Mouse (Mus musculus) hindbrain, postnatal 0 days (tissue): Measurements from ENCODE around the gene Rnls. TPM values are rescaled to one million over a fixed set of nuclear protein-coding genes. Genes with fewer than 3 reads are reported as not detected.

ENCODE experiments used
- ATAC-seq: fragments of 200-750 bp; cut with Nextera tagmentation; 2 replicates; pipeline ENCODE4 v1.8.0; 2017; ENCODE audit warnings: mild to moderate bottlenecking, moderate TSS enrichment, moderate library complexity
- DNase-seq: peaks from one replicate; pipeline ENCODE4 v3.0.0-alpha.2; 2015; ENCODE audit warnings: low spot score
- H3K27ac ChIP-seq: fragments of 300-500 bp; sonication (generic); 2 replicates; pipeline ENCODE4 v1.5.1; 2014; ENCODE audit warnings: mild to moderate bottlenecking
- H3K27me3 ChIP-seq: fragments of 300-500 bp; sonication (generic); 2 replicates; pipeline ENCODE4 v1.6.1; 2014; ENCODE audit warnings: low read length, mixed read lengths; ENCODE audit not compliant: insufficient read depth
- H3K36me3 ChIP-seq: fragments of 300-500 bp; sonication (generic); 2 replicates; pipeline ENCODE4 v1.6.1; 2014; ENCODE audit warnings: low read length, mixed read lengths; ENCODE audit not compliant: insufficient read depth
- H3K4me1 ChIP-seq: fragments of 300-500 bp; sonication (generic); 2 replicates; pipeline ENCODE4 v1.6.1; 2014; ENCODE audit warnings: antibody characterized with exemption, low read length, mixed read lengths; ENCODE audit not compliant: insufficient read depth
- H3K4me2 ChIP-seq: fragments of 300-500 bp; sonication (generic); 2 replicates; pipeline ENCODE4 v1.6.1; 2014; ENCODE audit warnings: low read depth, mild to moderate bottlenecking, low read length, moderate library complexity, mixed read lengths
- H3K4me3 ChIP-seq: fragments of 300-500 bp; sonication (generic); 2 replicates; pipeline ENCODE4 v1.5.1; 2014; ENCODE audit warnings: low read length
- H3K9ac ChIP-seq: fragments of 300-500 bp; sonication (generic); replicated peaks from 2 replicates; pipeline ENCODE4 v1.6.1; 2014; ENCODE audit warnings: mild to moderate bottlenecking, low read length, moderate library complexity, mixed read lengths
- H3K9me3 ChIP-seq: fragments of 300-500 bp; sonication (generic); 2 replicates; pipeline ENCODE4 v1.6.1; 2016; ENCODE audit warnings: low read length, mixed read lengths
- CTCF ChIP-seq: IDR thresholded peaks from 2 replicates; pipeline ENCODE4 v1.5.1; 2016; ENCODE audit warnings: antibody characterized with exemption, control low read depth, low read depth
- WGBS: fragments of 180-500 bp; shearing (Covaris S2); extraction: QIAGEN DNeasy Blood & Tissue Kit; methylation state at CpG from one replicate; pipeline ENCODE4 v1.1.7; 2014; 5-methylcytosine and 5-hydroxymethylcytosine counted together
- polyA plus RNA-seq: library from polyadenylated mRNA; unstranded; fragments of >200 nt; fragmentation: Nextera tagmentation; extraction: Ambion mirVana; gene quantifications from 2 replicates; pipeline ENCODE4 v1.2.1, GENCODE M21; 2015
- total RNA-seq: library from RNA; depleted of rRNA; stranded (reverse); fragments of >200 nt; gene quantifications from 2 replicates; pipeline ENCODE4 v1.2.3, GENCODE M21; 2014

The Rnls gene
- total and polyA plus RNA-seq, 2 experiments from 2014 or later, result 3.3 to 9.8 TPM

DNA sequence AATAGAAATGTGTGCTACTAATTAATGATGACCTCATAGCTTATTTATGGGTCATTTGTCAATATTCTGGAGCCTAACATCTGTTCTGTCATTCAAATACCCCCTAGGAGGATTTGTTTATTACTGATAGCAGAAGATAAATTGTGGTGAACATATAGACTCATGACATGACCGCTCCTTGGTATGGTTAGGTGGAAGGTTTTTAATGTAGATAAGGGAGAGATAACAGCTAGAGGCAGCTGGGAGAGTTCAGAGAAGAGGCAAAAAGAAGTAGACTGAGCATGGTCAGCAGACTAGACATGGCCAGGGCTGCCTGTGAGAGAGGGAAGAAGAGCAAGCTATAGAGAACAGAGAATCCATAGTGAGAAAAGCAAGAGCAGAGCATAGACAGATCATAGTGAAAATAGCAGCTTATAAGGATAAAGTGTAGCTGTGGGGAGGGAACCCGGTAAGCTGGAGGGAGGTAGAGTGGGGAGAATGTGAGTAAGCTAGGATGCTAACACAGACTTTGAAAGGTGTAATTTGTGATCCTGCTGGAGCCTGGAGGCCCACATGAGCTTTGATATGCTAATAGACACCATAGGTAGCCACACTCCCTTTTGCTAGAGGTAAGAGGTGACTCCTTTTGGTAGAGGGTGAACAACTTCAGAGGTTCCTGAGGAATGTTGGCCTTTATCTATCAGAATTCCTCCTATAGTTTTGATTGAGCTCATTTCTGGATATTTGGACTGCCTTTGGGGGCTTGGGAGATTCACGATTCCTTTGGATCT, 127.7 kb downstream of the Rnls start:
- Histone ChIP-seq H3K4me1 (no peaks in the 10 kb centered on the region), H3K36me3 (no peaks in the 10 kb centered on the region)
- no peak for TF ChIP-seq CTCF

DNA sequence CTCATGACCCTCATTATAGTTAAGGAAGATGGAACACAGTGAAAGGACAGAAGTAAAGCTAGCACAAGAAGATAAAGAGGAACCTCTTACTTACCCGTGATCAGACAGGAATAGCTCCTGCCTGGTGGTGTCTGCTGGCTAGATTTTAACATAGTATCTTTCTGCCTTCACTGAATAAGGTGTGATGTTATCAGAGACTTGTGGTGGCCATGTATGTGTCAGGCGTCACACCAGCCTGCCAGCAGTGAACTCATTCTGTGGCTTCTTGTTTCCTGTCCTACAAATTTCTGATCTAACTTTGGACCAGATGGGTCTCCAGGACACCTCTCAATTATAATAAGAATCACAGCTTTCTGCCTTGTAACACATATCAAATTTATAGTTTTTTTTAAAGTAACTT, 129.7 kb downstream of the Rnls start:
- Histone ChIP-seq H3K36me3 (no peaks in the 10 kb centered on the region), H3K27me3 (no peaks in the 10 kb centered on the region), H3K27ac (no peak overlapping the region), H3K9me3 (no peaks in the 10 kb centered on the region), H3K4me2 (no peak overlapping the region), H3K4me3 (no peak overlapping the region), H3K4me1 (no peaks in the 10 kb centered on the region), H3K9ac (no peak overlapping the region)
- DNase-seq, result no peak
- WGBS, result 78% methylated on average over 2 of the region's 2 CpGs
- ATAC-seq, result no peak
- TF ChIP-seq CTCF, result no peak

More for the DNA sequence above, 127.7 kb downstream of the Rnls start:
- H3K27me3 ChIP-seq, result no peaks in the 10 kb centered on the region
- H3K4me2 ChIP-seq, result no peak overlapping the region
- no peak overlapping the region for H3K27ac ChIP-seq
- DNase-seq (no peak), ATAC-seq (no peak)
- no peak overlapping the region for H3K9ac ChIP-seq
- no peaks in the 10 kb centered on the region for H3K9me3 ChIP-seq
- H3K4me3 ChIP-seq, result no peak overlapping the region
- WGBS, result 53% methylated on average over 3 of the region's 3 CpGs

DNA sequence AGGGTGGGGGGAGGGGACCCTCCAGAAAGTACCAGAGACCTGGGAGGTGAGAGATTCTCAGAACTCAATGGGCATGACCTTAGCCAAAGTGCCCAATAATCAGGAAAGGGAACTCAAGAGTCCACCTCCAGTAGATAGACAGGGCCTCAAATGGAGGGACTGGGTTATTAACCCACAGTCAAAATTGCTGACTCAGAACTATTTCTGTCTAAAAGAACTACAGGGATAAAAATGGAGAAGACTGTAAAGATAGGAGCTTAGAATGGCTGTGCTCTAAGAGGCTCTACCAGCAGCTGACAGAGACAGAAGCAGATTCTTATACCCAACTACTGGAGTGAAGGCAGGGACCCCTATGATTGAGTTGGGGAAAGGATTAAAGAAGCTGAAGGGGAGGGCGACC, 132.9 kb downstream of the Rnls start:
- no peak overlapping the region for H3K4me2 ChIP-seq
- no peak overlapping the region for H3K4me3 ChIP-seq
- H3K9ac ChIP-seq, result no peak overlapping the region
- ATAC-seq (no peak), DNase-seq (no peak)
- 93% methylated on average over 1 of the region's 1 CpGs for WGBS
- no peaks in the 10 kb centered on the region for H3K9me3 ChIP-seq
- H3K36me3 ChIP-seq, result no peaks in the 10 kb centered on the region
- no peaks in the 10 kb centered on the region for H3K4me1 ChIP-seq
- no peak for TF ChIP-seq CTCF
- H3K27me3 ChIP-seq, result no peaks in the 10 kb centered on the region
- no peak overlapping the region for H3K27ac ChIP-seq

DNA sequence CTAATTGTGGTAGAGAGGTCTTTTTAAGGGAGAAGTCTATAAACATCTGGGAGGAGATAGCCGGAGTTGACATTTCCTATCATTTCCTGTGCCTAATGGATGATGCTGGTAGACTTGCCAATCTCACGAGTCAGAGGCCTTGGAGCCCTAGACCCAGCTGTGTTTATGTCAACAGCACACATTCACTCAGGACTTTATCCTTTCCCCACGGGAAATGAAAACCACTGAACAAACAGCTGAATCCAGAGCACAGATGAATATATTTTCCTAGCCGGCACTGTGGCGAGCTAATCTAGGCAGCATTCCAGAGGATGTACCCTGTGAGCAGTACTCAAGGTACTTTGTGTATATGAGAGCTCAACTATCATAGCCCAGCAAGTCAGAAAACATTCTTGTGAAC, 138.2 kb downstream of the Rnls start:
- DNase-seq (no peak), ATAC-seq (no peak)
- no peak for TF ChIP-seq CTCF
- 65% methylated on average over 5 of the region's 5 CpGs for WGBS
- Histone ChIP-seq H3K4me1 (no peaks in the 10 kb centered on the region), H3K4me2 (no peak overlapping the region), H3K4me3 (no peak overlapping the region), H3K27ac (no peak overlapping the region), H3K27me3 (no peaks in the 10 kb centered on the region), H3K9me3 (no peaks in the 10 kb centered on the region), H3K9ac (no peak overlapping the region), H3K36me3 (no peaks in the 10 kb centered on the region)

DNA sequence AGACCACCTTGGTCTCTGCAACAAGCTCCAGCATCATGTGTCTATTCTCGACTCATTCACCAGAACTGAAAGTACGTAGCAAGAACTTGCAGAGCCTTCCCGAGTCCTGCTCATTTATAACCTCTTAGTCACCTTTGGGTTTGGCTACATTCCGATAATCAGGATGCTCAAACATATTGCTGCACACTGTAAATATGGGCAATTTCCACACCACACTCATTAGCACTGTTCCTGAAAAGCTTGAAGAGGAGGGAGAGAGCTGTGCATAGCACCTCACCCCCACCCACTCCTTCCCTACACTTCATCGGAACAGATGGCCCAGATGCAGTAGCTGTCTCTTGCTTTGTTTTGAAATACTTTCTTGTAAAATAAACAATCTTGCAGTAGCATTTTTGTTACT, 139.9 kb downstream of the Rnls start:
- no peak for TF ChIP-seq CTCF
- H3K36me3 ChIP-seq, result no peaks in the 10 kb centered on the region
- H3K4me2 ChIP-seq, result no peak overlapping the region
- no peak overlapping the region for H3K4me3 ChIP-seq
- 85% methylated on average over 5 of the region's 5 CpGs for WGBS
- H3K9ac ChIP-seq, result no peak overlapping the region
- H3K9me3 ChIP-seq, result no peaks in the 10 kb centered on the region
- H3K4me1 ChIP-seq, result no peaks in the 10 kb centered on the region
- ATAC-seq (no peak), DNase-seq (no peak)
- no peaks in the 10 kb centered on the region for H3K27me3 ChIP-seq
- H3K27ac ChIP-seq, result no peak overlapping the region

DNA sequence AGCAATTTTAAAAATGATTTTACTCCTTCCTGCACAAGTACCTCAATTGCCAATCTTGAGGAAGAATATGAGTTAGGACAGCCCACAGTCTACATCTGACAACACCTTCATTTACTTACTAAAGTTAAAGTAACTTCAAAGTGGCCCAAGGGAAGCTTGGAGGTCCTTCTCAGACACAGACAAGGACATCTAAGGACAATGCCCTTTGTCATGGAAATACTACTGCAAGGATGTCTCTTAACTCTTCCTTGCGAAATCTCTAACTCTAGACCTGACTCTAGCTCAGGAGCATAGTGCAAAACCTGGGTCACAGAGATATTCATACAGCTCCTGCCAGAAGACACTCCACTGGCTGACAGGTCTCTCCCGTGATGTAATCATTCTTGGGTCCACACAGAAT, 147.9 kb downstream of the Rnls start:
- no peak overlapping the region for H3K4me2 ChIP-seq
- H3K9me3 ChIP-seq, result no peaks in the 10 kb centered on the region
- 82% methylated on average over 2 of the region's 2 CpGs for WGBS
- no peaks in the 10 kb centered on the region for H3K4me1 ChIP-seq
- no peak overlapping the region for H3K27ac ChIP-seq
- no peak for ATAC-seq
- no peak overlapping the region for H3K9ac ChIP-seq
- DNase-seq, result no peak
- no peak for TF ChIP-seq CTCF
- no peaks in the 10 kb centered on the region for H3K27me3 ChIP-seq
- no peaks in the 10 kb centered on the region for H3K36me3 ChIP-seq
- no peak overlapping the region for H3K4me3 ChIP-seq

DNA sequence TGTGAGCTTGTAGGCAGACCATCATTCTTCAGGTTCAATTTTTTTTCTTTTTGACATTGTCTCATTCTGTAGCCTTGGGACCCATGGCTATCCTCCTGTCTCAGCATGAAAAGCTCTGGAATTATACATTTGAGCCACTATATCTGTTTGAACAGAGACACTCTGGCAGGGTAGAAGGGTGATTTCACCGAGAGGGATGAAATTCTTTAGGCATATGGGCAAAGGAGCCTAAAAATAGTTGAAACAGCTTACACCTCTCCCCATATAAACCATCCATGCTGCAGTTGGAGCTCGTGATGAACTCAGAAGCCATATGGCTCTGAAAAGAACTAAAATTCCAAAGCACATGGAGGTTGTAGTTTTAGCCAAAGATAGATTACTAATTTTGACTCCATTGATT, 151.7 kb downstream of the Rnls start:
- Histone ChIP-seq H3K9me3 (no peaks in the 10 kb centered on the region), H3K9ac (no peak overlapping the region), H3K27ac (no peak overlapping the region), H3K4me3 (no peak overlapping the region), H3K27me3 (no peaks in the 10 kb centered on the region), H3K4me1 (no peaks in the 10 kb centered on the region), H3K36me3 (no peaks in the 10 kb centered on the region), H3K4me2 (no peak overlapping the region)
- no peak for TF ChIP-seq CTCF
- 88% methylated on average over 2 of the region's 2 CpGs for WGBS
- ATAC-seq (no peak), DNase-seq (no peak)
